19 mouse cellular contexts compared by ENCODE assay signal in genomic region chr4:63165636-63166035, GRCm38 (mm10). TPM values are rescaled to one million over a fixed set of nuclear protein-coding genes. Genes with fewer than 3 reads are reported as not detected.
"Had no signal": no experiment of that assay in that cellular context is flagged by ENCODE, and none has a peak within 500 bp of the region (broad histone marks: within the 10 kb centered on the region; RNA-seq: fewer than 3 reads in every experiment).

No protein-coding gene starts in this region.

- H3K4me3 ChIP-seq: limb, embryonic 15.5 days; liver, embryonic 13.5 days; lung, embryonic 15.5 days; midbrain, embryonic 12.5 days; neural tube, embryonic 13.5 days; stomach, embryonic 15.5 days had no signal

- ATAC-seq: liver, postnatal 0 days; midbrain, embryonic 16.5 days had no signal

- H3K9ac ChIP-seq: limb, embryonic 15.5 days; liver, embryonic 13.5 days; liver, postnatal 0 days; lung, embryonic 15.5 days; midbrain, embryonic 12.5 days; neural tube, embryonic 13.5 days; stomach, embryonic 15.5 days had no signal

- H3K27ac ChIP-seq: kidney, postnatal 0 days; limb, embryonic 15.5 days; liver, embryonic 13.5 days; lung, embryonic 15.5 days; midbrain, embryonic 12.5 days; neural tube, embryonic 13.5 days; stomach, embryonic 15.5 days had no signal

- H3K36me3 ChIP-seq: limb, embryonic 15.5 days; liver, embryonic 13.5 days; lung, embryonic 15.5 days; midbrain, embryonic 12.5 days; neural tube, embryonic 13.5 days; stomach, embryonic 15.5 days had no signal

- DNase-seq: liver, embryonic 13.5 days; liver, postnatal 0 days; lung, postnatal 14 days; retina, postnatal 1 day; right cerebral cortex, postnatal 4 days had no signal

- H3K27me3 ChIP-seq: liver, embryonic 13.5 days; lung, embryonic 15.5 days; stomach, embryonic 15.5 days had no signal

- H3K4me2 ChIP-seq: limb, embryonic 15.5 days; liver, embryonic 13.5 days; lung, embryonic 15.5 days; midbrain, embryonic 12.5 days; neural tube, embryonic 13.5 days; stomach, embryonic 15.5 days had no signal

- H3K9me3 ChIP-seq: limb, embryonic 15.5 days; liver, embryonic 13.5 days; lung, embryonic 15.5 days; midbrain, embryonic 12.5 days; neural tube, embryonic 13.5 days; stomach, embryonic 15.5 days had no signal

- H3K4me1 ChIP-seq: limb, embryonic 15.5 days; liver, embryonic 13.5 days; lung, embryonic 15.5 days; midbrain, embryonic 12.5 days; neural tube, embryonic 13.5 days; stomach, embryonic 15.5 days had no signal

RNA-seq across cellular contexts. Expression of gene Kif12, which starts 6.3 kb away (rescaled TPM):
- total RNA-seq: layer of hippocampus, adult 18-20 months; layer of hippocampus, postnatal 10 days; left cerebral cortex, adult 18-20 months; left cerebral cortex, postnatal 25 days; megakaryocyte-erythroid progenitor cell, adult 5-6 weeks had no signal
- polyA plus RNA-seq: limb, embryonic 11.5 days; midbrain, embryonic 12.5 days; neural tube, embryonic 13.5 days; urinary bladder, adult 2 months had no signal

RNA-seq across cellular contexts. Expression of gene Ambp, which starts 11.0 kb away (rescaled TPM):
- total RNA-seq: layer of hippocampus, adult 18-20 months; layer of hippocampus, postnatal 10 days; left cerebral cortex, adult 18-20 months; left cerebral cortex, postnatal 25 days; megakaryocyte-erythroid progenitor cell, adult 5-6 weeks had no signal
- polyA plus RNA-seq: midbrain, embryonic 12.5 days; midbrain, embryonic 16.5 days had no signal
